Comparison of ENCODE assay signal across 8 mouse cellular contexts in genomic region chr7:12779782-12780150, GRCm38 (mm10). TPM values are rescaled to one million over a fixed set of nuclear protein-coding genes. Genes with fewer than 3 reads are reported as not detected.
DNase-seq lines count a peak whose midpoint lies in the region; ATAC-seq and TF ChIP-seq lines count a peak whose summit lies in the region.

No protein-coding gene starts in this region.

- peak overlapping the region; percentile 77 for H3K9ac ChIP-seq in embryonic facial prominence, embryonic 15.5 days
- peak overlapping the region; percentile 60 for H3K9ac ChIP-seq in intestine, embryonic 15.5 days
- H3K9ac ChIP-seq in neural tube, embryonic 12.5 days, result peak overlapping the region; percentile 71

- intact Hi-C loops in left cerebral cortex, adult 2 months (cut with DNase I), result loop anchor here (2.0 to 10.0 kb wide), 4 partner anchors 23 to 355 kb away; partner anchors contain the start of genes Zfp110, Zfp128, Zfp551 and Zscan18

- peaks cover 7% of the 10 kb centered on the region for H3K36me3 ChIP-seq in embryonic facial prominence, embryonic 15.5 days
- H3K36me3 ChIP-seq in intestine, embryonic 15.5 days, result no peaks in the 10 kb centered on the region
- H3K36me3 ChIP-seq in neural tube, embryonic 12.5 days, result peaks cover 7% of the 10 kb centered on the region

- no peak for ATAC-seq in embryonic facial prominence, embryonic 15.5 days (ENCODE audit: insufficient number of reproducible peaks, low FRiP score, low TSS enrichment, low read depth)
- ATAC-seq in intestine, embryonic 15.5 days, result peak; percentile 16; the same call in 1 of the 2 replicates
- ATAC-seq in neural tube, embryonic 12.5 days (ENCODE audit: low FRiP score, low read depth), result no peak

- peaks cover 9% of the 10 kb centered on the region for H3K4me1 ChIP-seq in embryonic facial prominence, embryonic 15.5 days
- H3K4me1 ChIP-seq in intestine, embryonic 15.5 days (replicated peaks), result peaks cover 7% of the 10 kb centered on the region
- peaks cover 11% of the 10 kb centered on the region; the same call in 1 of the 2 replicates for H3K4me1 ChIP-seq in neural tube, embryonic 12.5 days

- no peak for TF ChIP-seq CTCF in left cerebral cortex, adult 2 months (IDR thresholded peaks at IDR 0.05)

- peak overlapping the region; percentile 98 for H3K4me2 ChIP-seq in embryonic facial prominence, embryonic 15.5 days (replicated peaks)
- H3K4me2 ChIP-seq in intestine, embryonic 15.5 days (replicated peaks), result peak overlapping the region; percentile 90
- peak overlapping the region; percentile 94 for H3K4me2 ChIP-seq in neural tube, embryonic 12.5 days (replicated peaks)

- H3K4me3 ChIP-seq in left cerebral cortex, adult 2 months, result peak overlapping the region; percentile 81
- H3K4me3 ChIP-seq in embryonic facial prominence, embryonic 15.5 days (replicated peaks), result peak overlapping the region; percentile 70
- H3K4me3 ChIP-seq in intestine, embryonic 15.5 days (replicated peaks), result peak overlapping the region; percentile 63
- peak overlapping the region; percentile 66 for H3K4me3 ChIP-seq in neural tube, embryonic 12.5 days

- no peak overlapping the region for H3K27ac ChIP-seq in left cerebral cortex, adult 2 months
- no peak overlapping the region for H3K27ac ChIP-seq in embryonic facial prominence, embryonic 15.5 days (replicated peaks)
- H3K27ac ChIP-seq in intestine, embryonic 15.5 days, result no peak overlapping the region
- no peak overlapping the region for H3K27ac ChIP-seq in neural tube, embryonic 12.5 days

- no peaks in the 10 kb centered on the region for H3K27me3 ChIP-seq in embryonic facial prominence, embryonic 15.5 days
- no peaks in the 10 kb centered on the region for H3K27me3 ChIP-seq in intestine, embryonic 15.5 days (replicated peaks)
- no peaks in the 10 kb centered on the region for H3K27me3 ChIP-seq in neural tube, embryonic 12.5 days (replicated peaks)

- DNase-seq in left cerebral cortex, adult 2 months (ENCODE audit: extremely low spot score in 1 of 2, low spot score in 2 of 2), result no peak
- no peak for DNase-seq in left cerebral cortex, adult 18-20 months (ENCODE audit: low spot score in 2 of 2)
- DNase-seq in cerebellum, adult 9-10 months, result no peak
- DNase-seq in adrenal gland, postnatal 14 days, result no peak
- no peak for DNase-seq in urinary bladder, postnatal 25 days (ENCODE audit: low spot score)

- no peaks in the 10 kb centered on the region for H3K9me3 ChIP-seq in embryonic facial prominence, embryonic 15.5 days (replicated peaks)
- H3K9me3 ChIP-seq in intestine, embryonic 15.5 days, result no peaks in the 10 kb centered on the region
- H3K9me3 ChIP-seq in neural tube, embryonic 12.5 days, result no peaks in the 10 kb centered on the region

- 17% methylated on average over 10 of the region's 10 CpGs for WGBS in embryonic facial prominence, embryonic 15.5 days
- WGBS in intestine, embryonic 15.5 days, result 24% methylated on average over 10 of the region's 10 CpGs
- WGBS in neural tube, embryonic 12.5 days, result 26% methylated on average over 10 of the region's 10 CpGs

RNA-seq across cellular contexts. Expression of gene Zscan18, which starts 23.7 kb away (rescaled TPM):
- 10 to 100 TPM; 20.0 to 22.3 TPM for total RNA-seq in left cerebral cortex, adult 2 months (2021)
- total RNA-seq in left cerebral cortex, adult 18-20 months (2021), result 10 to 100 TPM; 21.2 to 22.8 TPM
- 8.8 and 10.4 TPM in 2 replicates for polyA plus RNA-seq in embryonic facial prominence, embryonic 15.5 days (2015; fragmentation: Nextera tagmentation; extraction: Ambion mirVana)
- 4.3 and 4.6 TPM in 2 replicates for polyA plus RNA-seq in intestine, embryonic 15.5 days (2015; fragmentation: Nextera tagmentation; extraction: Ambion mirVana)
- polyA plus RNA-seq in neural tube, embryonic 12.5 days (2016; fragmentation: Nextera tagmentation; extraction: Ambion mirVana), result 11.5 and 13.6 TPM in 2 replicates
- total RNA-seq in adrenal gland, postnatal 14 days (2021), result 2.8 and 3.7 TPM in 2 replicates

RNA-seq across cellular contexts. Expression of gene Zfp329, which starts 38.9 kb away (rescaled TPM):
- total RNA-seq in left cerebral cortex, adult 2 months (2021), result 10 to 100 TPM; 22.9 to 24.6 TPM
- total RNA-seq in left cerebral cortex, adult 18-20 months (2021), result 10 to 100 TPM; 20.7 to 25.6 TPM
- polyA plus RNA-seq in embryonic facial prominence, embryonic 15.5 days (2015; fragmentation: Nextera tagmentation; extraction: Ambion mirVana), result 14.7 and 15.5 TPM in 2 replicates
- 10.6 and 10.8 TPM in 2 replicates for polyA plus RNA-seq in intestine, embryonic 15.5 days (2015; fragmentation: Nextera tagmentation; extraction: Ambion mirVana)
- 25.5 and 26.4 TPM in 2 replicates for polyA plus RNA-seq in neural tube, embryonic 12.5 days (2016; fragmentation: Nextera tagmentation; extraction: Ambion mirVana)
- total RNA-seq in adrenal gland, postnatal 14 days (2021), result 9.0 and 11.8 TPM in 2 replicates

RNA-seq across cellular contexts. Expression of gene Vmn2r56, which starts 45.0 kb away (rescaled TPM):
- total RNA-seq in left cerebral cortex, adult 2 months (2021), result under 1 TPM in 1 of 2 experiments, not detected in 1; 0.07 TPM
- total RNA-seq in left cerebral cortex, adult 18-20 months (2021), result not detected
- polyA plus RNA-seq in embryonic facial prominence, embryonic 15.5 days (2015; fragmentation: Nextera tagmentation; extraction: Ambion mirVana), result not detected in 2 replicates
- polyA plus RNA-seq in intestine, embryonic 15.5 days (2015; fragmentation: Nextera tagmentation; extraction: Ambion mirVana), result not detected in 2 replicates
- polyA plus RNA-seq in neural tube, embryonic 12.5 days (2016; fragmentation: Nextera tagmentation; extraction: Ambion mirVana), result not detected in 2 replicates
- not detected in 2 replicates for total RNA-seq in adrenal gland, postnatal 14 days (2021)

RNA-seq across cellular contexts. Expression of gene Zfp110, which starts 54.8 kb away (rescaled TPM):
- 10 to 100 TPM; 12.5 to 13.5 TPM for total RNA-seq in left cerebral cortex, adult 2 months (2021)
- total RNA-seq in left cerebral cortex, adult 18-20 months (2021), result 10 to 100 TPM; 14.7 to 16.2 TPM
- 36.6 and 39.7 TPM in 2 replicates for polyA plus RNA-seq in embryonic facial prominence, embryonic 15.5 days (2015; fragmentation: Nextera tagmentation; extraction: Ambion mirVana)
- polyA plus RNA-seq in intestine, embryonic 15.5 days (2015; fragmentation: Nextera tagmentation; extraction: Ambion mirVana), result 27.5 and 27.9 TPM in 2 replicates
- polyA plus RNA-seq in neural tube, embryonic 12.5 days (2016; fragmentation: Nextera tagmentation; extraction: Ambion mirVana), result 27.4 and 32.4 TPM in 2 replicates
- total RNA-seq in adrenal gland, postnatal 14 days (2021), result 22.8 and 23.2 TPM in 2 replicates
